Mouse (Mus musculus) urinary bladder, postnatal 0 days (tissue): ENCODE data around the gene S1pr1. TPM values are rescaled to one million over a fixed set of nuclear protein-coding genes. Genes with fewer than 3 reads are reported as not detected.

Source experiments
- polyA plus RNA-seq: library from polyadenylated mRNA; unstranded; fragments of >200 nt; fragmentation: Nextera tagmentation; extraction: Ambion mirVana; gene quantifications from 2 replicates; pipeline ENCODE4 v1.2.1, GENCODE M21; 2015

The S1pr1 gene
- polyA plus RNA-seq: 10.5 and 12.7 TPM in 2 replicates

DNA sequence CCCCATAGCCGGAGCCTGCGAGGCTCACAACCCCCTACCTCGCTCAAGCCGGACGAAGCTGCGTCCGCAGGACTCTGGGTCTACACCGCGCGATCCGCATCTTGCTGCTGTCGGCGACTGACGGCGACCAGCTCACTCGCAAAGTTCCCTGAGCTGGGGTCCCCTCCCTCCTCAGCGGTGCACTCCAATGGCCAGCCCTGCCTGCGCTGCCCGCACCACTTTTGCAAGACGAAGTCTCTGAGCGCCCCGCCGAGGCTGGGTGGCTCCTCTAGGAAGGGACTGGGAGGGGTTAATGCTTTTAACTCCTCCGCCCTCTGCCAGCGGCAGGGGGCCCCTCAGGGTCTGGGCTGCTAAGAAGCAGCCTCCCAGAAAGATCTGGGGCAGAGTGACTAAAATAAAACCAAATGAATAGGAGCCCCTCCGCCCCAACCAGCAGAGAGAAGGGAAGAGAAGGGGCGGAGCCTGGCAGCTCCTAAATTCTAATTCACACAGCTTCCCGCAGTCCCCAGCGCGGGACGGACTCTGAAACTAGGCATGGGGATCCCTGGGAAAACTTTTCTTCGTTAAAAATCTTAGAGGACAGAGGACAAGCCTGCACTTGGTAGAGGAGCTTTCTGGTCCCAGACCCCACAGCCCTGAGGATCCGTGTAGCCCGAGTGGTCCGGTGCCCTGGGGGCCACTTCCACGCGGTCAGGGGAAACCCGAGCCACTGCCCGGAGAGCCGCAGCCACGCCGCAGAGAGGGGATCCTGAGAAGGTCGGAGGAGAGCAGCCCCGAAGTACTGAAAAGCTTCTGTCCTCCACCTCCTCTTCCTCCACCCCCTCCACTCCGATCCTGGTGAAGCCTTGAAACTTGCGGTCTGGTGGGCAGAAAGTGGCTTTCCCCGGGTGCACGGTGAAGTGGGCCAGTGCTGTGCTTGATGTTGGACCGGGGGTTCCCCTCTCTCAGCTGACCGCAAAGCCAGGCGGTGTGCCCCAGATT is at the start of gene S1pr1:
Gene S1pr1, minus strand, starts transcription at position 402 of the 981 bp plus-strand sequence.

Other genes starting within 250 kb of the S1pr1 start
- 17.8 and 20.0 TPM in 2 replicates for gene Dph5, start 172.8 kb upstream of the S1pr1 start, polyA plus RNA-seq